Mouse (Mus musculus): ENCODE measurements at regions not wholly inside any gene's neighbourhood (a gene's known extent, or its start where the extent isn't known, plus 50 kb on each side); places are given as distances from the start of the nearest gene placed in this dataset.

DNA sequence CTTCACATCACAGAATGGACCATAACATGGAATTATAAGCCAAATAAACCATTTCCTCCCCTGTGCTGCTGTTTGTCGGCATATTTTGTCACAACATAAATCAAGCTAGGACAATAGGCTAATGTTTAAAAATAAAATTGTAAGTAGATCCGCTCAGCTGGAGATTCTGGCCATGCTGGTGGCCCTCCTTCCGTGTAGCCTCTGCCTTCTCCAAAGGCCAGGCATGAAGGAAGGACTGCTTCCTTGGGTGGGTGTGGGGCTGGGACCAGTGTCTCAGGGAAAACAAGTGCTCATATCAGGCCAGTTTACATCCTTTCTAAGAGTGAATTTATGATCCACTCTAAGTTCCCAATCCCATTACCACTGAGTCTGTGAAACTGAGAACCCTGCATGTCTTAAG is 206.3 kb upstream of the Ppp2r2d start:
- Histone ChIP-seq H3K27ac (no peak overlapping the region), H3K9me3 (replicated peaks) (no peaks in the 10 kb centered on the region), H3K9ac (no peak overlapping the region), H3K4me3 (replicated peaks) (no peak overlapping the region), H3K4me2 (no peak overlapping the region), H3K36me3 (no peaks in the 10 kb centered on the region), H3K4me1 (replicated peaks) (no peaks in the 10 kb centered on the region), H3K27me3 (no peaks in the 10 kb centered on the region)
- no peak for DNase-seq
- no peak for ATAC-seq (ENCODE audit: low read depth)
- 57% methylated on average over 3 of the region's 3 CpGs for WGBS (ENCODE audit: insufficient replicate concordance)

DNA sequence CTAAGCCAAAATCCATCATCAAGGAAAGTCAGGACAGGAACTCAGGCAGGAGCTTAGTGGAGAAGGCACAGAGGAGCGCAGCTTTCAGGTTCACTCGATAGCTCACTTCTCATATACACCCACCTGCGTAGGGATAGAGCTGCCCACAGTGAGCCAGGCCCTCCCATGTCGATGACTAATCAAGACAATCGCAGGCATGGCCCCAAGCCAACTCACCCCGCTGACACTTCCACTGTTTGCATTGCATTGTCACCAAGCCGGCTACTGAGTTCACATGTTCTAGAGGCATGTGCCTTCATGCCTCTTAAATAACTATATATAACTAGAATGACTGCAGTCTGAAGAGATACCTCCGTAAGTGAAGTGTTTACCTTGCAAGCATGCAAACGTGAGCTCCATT is 219.8 kb upstream of the Ppp2r2d start:
- 69% methylated on average over 9 of the region's 9 CpGs for WGBS (ENCODE audit: insufficient replicate concordance)
- Histone ChIP-seq H3K27me3 (no peaks in the 10 kb centered on the region), H3K36me3 (no peaks in the 10 kb centered on the region), H3K27ac (no peak overlapping the region), H3K4me1 (replicated peaks) (no peaks in the 10 kb centered on the region), H3K9ac (no peak overlapping the region), H3K4me3 (replicated peaks) (no peak overlapping the region), H3K9me3 (replicated peaks) (no peaks in the 10 kb centered on the region), H3K4me2 (no peak overlapping the region)
- DNase-seq = no peak
- no peak for ATAC-seq (ENCODE audit: low read depth)

DNA sequence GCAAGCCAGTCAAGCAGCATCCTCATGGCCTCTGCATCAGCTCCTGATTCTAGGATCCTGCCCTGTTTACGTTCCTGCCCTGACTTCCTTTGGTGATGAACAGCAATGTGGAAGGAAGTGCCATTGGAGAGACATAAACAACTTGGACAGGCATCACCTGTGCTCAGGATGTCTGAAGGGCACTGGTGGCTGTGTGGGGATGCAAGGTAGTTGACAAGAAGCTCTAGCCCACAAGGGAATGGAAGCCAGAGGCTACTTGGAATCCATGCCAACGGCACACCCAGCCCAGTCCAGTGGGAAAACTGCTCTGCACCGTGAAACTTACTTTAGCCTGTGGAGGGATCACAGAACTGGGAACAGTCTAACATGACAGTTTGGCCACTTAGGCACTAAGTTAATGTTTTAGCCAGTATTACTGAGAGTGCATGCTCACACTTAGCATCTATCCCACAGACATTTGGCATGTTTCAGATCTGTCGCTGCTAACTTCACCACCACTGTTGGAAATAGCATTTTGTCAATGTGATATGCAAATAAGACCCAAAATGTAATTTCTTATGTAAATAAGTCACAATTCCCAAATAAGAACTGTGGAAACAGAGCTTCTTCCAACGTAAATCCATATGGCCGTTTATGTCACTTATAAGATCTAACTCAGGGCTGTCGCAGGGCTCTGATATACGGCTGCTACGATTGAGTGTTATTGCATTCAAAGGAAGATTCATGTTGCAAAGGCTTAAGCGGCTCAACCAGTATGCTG is 223.5 kb upstream of the Tcerg1l start:
- ATAC-seq (ENCODE audit: low read depth) (no peak), DNase-seq (no peak)
- no peaks in the 10 kb centered on the region for H3K4me1 ChIP-seq (replicated peaks)
- no peaks in the 10 kb centered on the region for H3K27me3 ChIP-seq
- H3K9me3 ChIP-seq (replicated peaks) = no peaks in the 10 kb centered on the region
- H3K4me2 ChIP-seq = no peak overlapping the region
- WGBS (ENCODE audit: insufficient replicate concordance) = 72% methylated on average over 10 of the region's 10 CpGs
- no peak overlapping the region for H3K27ac ChIP-seq
- no peak overlapping the region for H3K9ac ChIP-seq
- no peaks in the 10 kb centered on the region for H3K36me3 ChIP-seq
- H3K4me3 ChIP-seq (replicated peaks) = no peak overlapping the region

DNA sequence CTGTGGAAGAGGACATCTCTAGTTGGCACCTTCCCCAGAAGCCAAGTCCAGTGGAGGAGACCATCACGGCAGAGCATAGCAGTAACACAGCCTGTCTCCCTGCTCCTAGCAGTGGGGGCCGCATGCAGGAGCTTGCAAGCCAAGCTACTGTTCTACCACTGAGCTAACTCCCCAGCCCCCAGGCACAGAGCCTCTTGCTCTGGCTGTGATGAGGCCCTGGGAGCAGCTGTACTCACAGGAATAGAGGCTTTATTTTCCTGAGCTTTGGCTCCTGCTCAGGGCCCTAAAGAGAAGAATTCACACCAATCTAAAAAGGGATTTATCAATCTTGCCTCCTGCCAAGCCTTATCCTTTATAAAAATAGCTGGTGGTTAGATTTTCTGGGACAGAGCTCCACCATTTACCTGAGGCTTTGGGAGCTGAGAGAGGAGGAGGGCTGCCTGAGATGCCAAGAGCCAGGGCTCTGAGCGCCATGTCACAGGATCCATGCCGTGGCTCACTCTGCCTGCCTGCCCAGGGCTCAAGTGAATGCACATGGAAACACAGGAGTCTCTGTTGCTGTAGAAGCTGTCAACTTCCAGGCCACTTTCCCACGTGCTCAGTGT is 222.7 kb upstream of the Tcerg1l start:
- H3K36me3 ChIP-seq = no peaks in the 10 kb centered on the region
- H3K27ac ChIP-seq = no peak overlapping the region
- H3K27me3 ChIP-seq = no peaks in the 10 kb centered on the region
- H3K9me3 ChIP-seq (replicated peaks) = no peaks in the 10 kb centered on the region
- DNase-seq (no peak), ATAC-seq (ENCODE audit: low read depth) (no peak)
- 52% methylated on average over 5 of the region's 5 CpGs for WGBS (ENCODE audit: insufficient replicate concordance)
- H3K4me2 ChIP-seq = no peak overlapping the region
- no peak overlapping the region for H3K9ac ChIP-seq
- H3K4me1 ChIP-seq (replicated peaks) = no peaks in the 10 kb centered on the region
- no peak overlapping the region for H3K4me3 ChIP-seq (replicated peaks)

DNA sequence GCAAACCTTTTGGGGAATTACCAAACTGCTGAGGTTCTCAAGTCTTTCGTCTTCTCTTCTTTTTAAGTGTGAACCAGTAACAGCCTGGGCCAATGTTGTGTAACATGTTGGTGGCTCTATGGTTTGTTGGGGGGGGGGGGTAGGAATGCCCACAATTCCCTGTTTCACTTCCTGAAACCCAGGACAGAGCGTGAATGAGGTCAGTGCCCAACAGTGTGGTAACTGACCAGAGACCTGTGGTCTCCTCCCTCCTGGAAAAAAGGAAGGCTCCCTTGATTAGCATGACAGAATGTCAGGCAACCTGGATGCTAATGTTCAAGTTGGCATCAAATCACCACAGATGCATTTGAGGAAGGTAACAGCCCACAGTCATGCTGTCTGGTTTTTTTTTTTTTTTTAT is 218.9 kb upstream of the Tcerg1l start:
- DNase-seq = no peak
- Histone ChIP-seq H3K4me2 (no peak overlapping the region), H3K9ac (no peak overlapping the region), H3K4me1 (replicated peaks) (no peaks in the 10 kb centered on the region), H3K27ac (no peak overlapping the region), H3K9me3 (replicated peaks) (no peaks in the 10 kb centered on the region; the same call in 1 of the 2 replicates), H3K36me3 (no peaks in the 10 kb centered on the region), H3K4me3 (replicated peaks) (no peak overlapping the region), H3K27me3 (no peaks in the 10 kb centered on the region)
- WGBS (ENCODE audit: insufficient replicate concordance) = 42% methylated on average over 2 of the region's 2 CpGs
- no peak for ATAC-seq (ENCODE audit: low read depth)

DNA sequence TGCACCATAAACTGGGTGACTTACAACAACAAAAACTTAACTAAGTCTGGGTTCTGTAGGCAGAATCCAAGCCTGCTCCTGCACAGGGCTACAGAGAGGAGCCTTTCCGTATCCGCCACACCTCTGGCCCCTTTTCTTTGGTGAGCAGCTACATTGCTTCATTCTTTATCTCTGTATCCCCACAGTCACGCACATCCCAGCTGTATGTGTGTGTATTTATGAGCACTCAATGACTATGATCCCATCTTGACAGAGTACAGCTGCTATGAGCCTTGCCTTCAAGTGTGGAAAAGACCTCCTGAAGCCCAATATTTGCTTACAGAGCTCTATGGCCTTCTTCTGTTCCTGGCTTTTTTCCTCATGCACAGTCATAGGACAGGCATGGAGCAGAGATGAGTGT is 212.1 kb upstream of the Tcerg1l start:
- DNase-seq (no peak), ATAC-seq (ENCODE audit: low read depth) (no peak)
- Histone ChIP-seq H3K27ac (no peak overlapping the region), H3K4me1 (replicated peaks) (no peaks in the 10 kb centered on the region), H3K36me3 (no peaks in the 10 kb centered on the region), H3K4me2 (no peak overlapping the region), H3K4me3 (replicated peaks) (no peak overlapping the region), H3K9me3 (replicated peaks) (no peaks in the 10 kb centered on the region; the same call in 1 of the 2 replicates), H3K9ac (no peak overlapping the region), H3K27me3 (no peaks in the 10 kb centered on the region)
- 74% methylated on average over 3 of the region's 3 CpGs for WGBS (ENCODE audit: insufficient replicate concordance)

DNA sequence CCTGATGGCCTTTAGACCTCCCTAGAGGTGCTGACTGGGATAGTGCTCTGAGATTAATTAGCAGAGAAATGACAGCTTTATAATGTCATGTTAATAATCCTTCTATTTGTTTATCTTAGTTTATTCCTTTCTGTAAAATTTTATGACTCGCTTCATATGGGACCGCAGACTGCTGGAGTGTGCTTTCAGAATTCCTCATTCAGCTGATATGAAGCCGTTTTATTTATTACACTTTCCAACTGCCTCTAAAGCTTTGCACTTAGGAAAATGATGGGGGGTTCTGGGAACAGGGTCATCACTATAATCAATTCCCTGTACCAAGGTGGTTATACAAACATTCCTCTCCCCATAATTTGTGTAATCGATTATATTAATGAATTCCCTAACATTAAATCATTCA is 211.6 kb upstream of the Tcerg1l start:
- ATAC-seq (ENCODE audit: low read depth) (no peak), DNase-seq (no peak)
- Histone ChIP-seq H3K9me3 (replicated peaks) (no peaks in the 10 kb centered on the region; the same call in 1 of the 2 replicates), H3K27ac (no peak overlapping the region), H3K4me3 (replicated peaks) (no peak overlapping the region), H3K27me3 (no peaks in the 10 kb centered on the region), H3K36me3 (no peaks in the 10 kb centered on the region), H3K4me2 (no peak overlapping the region), H3K4me1 (replicated peaks) (no peaks in the 10 kb centered on the region), H3K9ac (no peak overlapping the region)
- 63% methylated on average over 4 of the region's 4 CpGs for WGBS (ENCODE audit: insufficient replicate concordance)

DNA sequence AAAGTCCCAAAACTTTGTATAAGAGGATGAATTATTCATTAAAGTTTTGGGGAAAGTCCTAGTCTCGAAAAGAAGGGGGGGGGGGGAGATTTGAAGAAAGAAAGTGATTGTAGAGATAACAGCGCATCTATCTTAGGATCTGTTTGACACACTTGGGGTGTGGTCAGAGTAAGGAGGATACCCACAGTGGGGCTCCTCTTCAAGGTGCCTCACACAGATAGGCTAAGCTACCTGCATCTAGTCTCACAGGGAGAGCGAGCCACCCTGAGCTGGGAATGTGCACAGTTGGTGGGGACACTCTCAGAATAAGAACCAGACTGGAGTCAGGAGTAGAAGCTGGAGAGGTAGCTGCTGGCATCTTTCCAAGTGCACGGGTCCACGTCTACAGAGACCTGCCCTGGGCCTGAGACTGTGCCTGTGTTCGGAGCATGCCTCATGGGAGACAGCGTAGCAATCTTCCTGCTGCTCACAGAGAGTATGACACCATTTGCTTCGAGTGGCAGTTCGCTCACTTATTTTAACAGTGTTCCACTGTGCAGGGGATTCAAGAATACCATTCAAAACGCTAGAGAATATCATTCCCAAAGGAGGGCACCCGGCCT is 208.9 kb upstream of the Tcerg1l start:
- no peaks in the 10 kb centered on the region for H3K27me3 ChIP-seq
- no peak overlapping the region for H3K9ac ChIP-seq
- H3K27ac ChIP-seq = no peak overlapping the region
- H3K4me2 ChIP-seq = no peak overlapping the region
- DNase-seq (no peak), ATAC-seq (ENCODE audit: low read depth) (no peak)
- H3K36me3 ChIP-seq = no peaks in the 10 kb centered on the region
- WGBS (ENCODE audit: insufficient replicate concordance) = 61% methylated on average over 11 of the region's 11 CpGs
- H3K4me3 ChIP-seq (replicated peaks) = no peak overlapping the region
- no peaks in the 10 kb centered on the region for H3K4me1 ChIP-seq (replicated peaks)
- H3K9me3 ChIP-seq (replicated peaks) = no peaks in the 10 kb centered on the region

DNA sequence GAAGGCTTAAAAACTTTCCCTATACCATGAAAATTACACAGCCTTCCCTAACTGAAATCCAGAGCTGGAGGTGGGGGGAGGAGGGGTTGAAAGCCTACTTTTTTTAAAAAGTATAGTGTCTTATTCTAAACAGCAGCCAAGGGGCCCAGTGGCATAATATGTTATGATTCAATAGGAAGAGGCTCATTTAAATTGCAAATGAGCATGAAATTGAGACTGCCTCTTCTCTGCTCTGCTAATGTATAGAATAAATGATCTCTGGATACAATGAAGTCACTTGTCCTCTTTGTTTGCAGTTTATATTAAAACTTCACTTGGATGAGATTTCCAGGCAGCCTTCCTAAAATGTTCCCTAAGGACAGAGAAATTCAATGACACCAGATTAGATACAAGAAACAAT is 208.4 kb upstream of the Tcerg1l start:
- no peak overlapping the region for H3K9ac ChIP-seq
- no peaks in the 10 kb centered on the region for H3K36me3 ChIP-seq
- H3K4me3 ChIP-seq (replicated peaks) = no peak overlapping the region
- no peaks in the 10 kb centered on the region for H3K9me3 ChIP-seq (replicated peaks)
- no peak for DNase-seq
- no peaks in the 10 kb centered on the region for H3K27me3 ChIP-seq
- H3K27ac ChIP-seq = no peak overlapping the region
- H3K4me2 ChIP-seq = no peak overlapping the region
- no peaks in the 10 kb centered on the region for H3K4me1 ChIP-seq (replicated peaks)
- ATAC-seq (ENCODE audit: low read depth) = no peak

DNA sequence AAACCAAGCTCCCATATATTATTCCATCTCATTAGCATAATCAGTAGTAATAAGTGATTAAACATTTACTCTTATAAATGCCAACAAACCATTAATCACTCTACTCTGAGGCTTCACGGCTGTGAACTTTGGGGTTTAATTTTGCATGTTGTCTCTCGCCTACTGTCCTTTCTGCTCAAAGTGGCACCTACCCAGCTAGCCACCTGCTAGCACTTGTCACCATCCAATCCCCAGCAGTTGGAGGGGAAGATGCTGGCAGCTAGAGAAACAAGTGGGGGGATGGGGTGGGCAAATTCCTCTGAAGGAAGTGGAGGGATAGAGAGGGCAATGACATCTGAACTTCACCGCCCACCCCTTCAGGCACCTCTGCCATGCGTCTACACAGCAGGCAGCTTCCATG is 204.2 kb upstream of the Tcerg1l start:
- H3K4me3 ChIP-seq (replicated peaks) = no peak overlapping the region
- H3K27me3 ChIP-seq = no peaks in the 10 kb centered on the region
- no peaks in the 10 kb centered on the region for H3K36me3 ChIP-seq
- WGBS (ENCODE audit: insufficient replicate concordance) = 52% methylated on average over 4 of the region's 4 CpGs
- DNase-seq = no peak
- H3K9ac ChIP-seq = no peak overlapping the region
- H3K27ac ChIP-seq = no peak overlapping the region
- H3K4me1 ChIP-seq (replicated peaks) = no peaks in the 10 kb centered on the region
- no peak for ATAC-seq (ENCODE audit: low read depth)
- H3K9me3 ChIP-seq (replicated peaks) = no peaks in the 10 kb centered on the region
- H3K4me2 ChIP-seq = no peak overlapping the region

DNA sequence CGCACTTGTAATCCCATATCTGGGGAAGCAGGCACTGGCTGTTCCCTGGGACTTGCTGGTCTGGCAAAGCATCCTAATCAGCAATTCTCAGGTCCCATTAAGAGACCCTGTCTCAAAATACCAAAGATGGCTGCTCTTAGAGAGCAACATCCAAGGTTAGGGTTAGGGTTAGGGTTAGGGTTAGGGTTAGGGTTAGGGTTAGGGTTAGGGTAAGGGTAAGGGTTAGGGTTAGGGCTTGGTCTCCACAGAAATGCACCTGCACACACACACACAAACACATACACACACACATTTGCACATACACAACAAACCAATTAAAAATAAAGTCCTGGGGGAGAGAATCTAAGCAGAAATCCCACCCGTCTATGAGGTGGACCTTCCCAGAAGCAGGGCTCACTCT is 195.8 kb upstream of the Tcerg1l start:
- Histone ChIP-seq H3K4me1 (replicated peaks) (no peaks in the 10 kb centered on the region), H3K9me3 (replicated peaks) (no peaks in the 10 kb centered on the region), H3K27ac (no peak overlapping the region), H3K9ac (no peak overlapping the region), H3K27me3 (no peaks in the 10 kb centered on the region), H3K36me3 (no peaks in the 10 kb centered on the region), H3K4me2 (no peak overlapping the region), H3K4me3 (replicated peaks) (no peak overlapping the region)
- 75% methylated on average over 2 of the region's 2 CpGs for WGBS (ENCODE audit: insufficient replicate concordance)
- DNase-seq (no peak), ATAC-seq (ENCODE audit: low read depth) (no peak)

DNA sequence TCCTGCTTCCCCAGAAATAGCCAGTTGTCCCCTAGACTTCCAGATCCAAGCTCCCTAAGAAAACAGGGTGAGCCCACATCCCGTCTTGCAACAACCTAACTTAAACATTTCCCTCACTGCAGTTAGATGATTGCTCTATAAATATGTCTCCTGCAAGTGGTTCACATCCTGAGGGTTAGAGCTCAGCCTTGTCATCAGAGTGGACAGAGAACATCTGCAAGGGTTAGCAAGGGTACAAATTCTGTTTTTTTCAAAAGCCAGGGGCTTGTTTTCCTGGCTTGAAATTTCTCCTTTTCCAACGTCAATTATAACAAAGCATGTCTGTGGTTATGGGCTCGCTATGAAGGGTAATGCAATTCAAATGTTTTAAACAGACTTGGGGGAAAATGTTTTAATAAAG is 169.8 kb upstream of the Tcerg1l start:
- Histone ChIP-seq H3K36me3 (no peaks in the 10 kb centered on the region), H3K27ac (no peak overlapping the region), H3K4me2 (no peak overlapping the region), H3K27me3 (no peaks in the 10 kb centered on the region), H3K9me3 (replicated peaks) (no peaks in the 10 kb centered on the region), H3K4me1 (replicated peaks) (no peaks in the 10 kb centered on the region), H3K9ac (no peak overlapping the region), H3K4me3 (replicated peaks) (no peak overlapping the region)
- WGBS (ENCODE audit: insufficient replicate concordance) = 47% methylated on average over 3 of the region's 3 CpGs
- ATAC-seq (ENCODE audit: low read depth) (no peak), DNase-seq (no peak)

All from liver, embryonic 13.5 days (tissue).